Mouse (Mus musculus): ENCODE data around the gene Suds3.

Gene Suds3

DNA sequence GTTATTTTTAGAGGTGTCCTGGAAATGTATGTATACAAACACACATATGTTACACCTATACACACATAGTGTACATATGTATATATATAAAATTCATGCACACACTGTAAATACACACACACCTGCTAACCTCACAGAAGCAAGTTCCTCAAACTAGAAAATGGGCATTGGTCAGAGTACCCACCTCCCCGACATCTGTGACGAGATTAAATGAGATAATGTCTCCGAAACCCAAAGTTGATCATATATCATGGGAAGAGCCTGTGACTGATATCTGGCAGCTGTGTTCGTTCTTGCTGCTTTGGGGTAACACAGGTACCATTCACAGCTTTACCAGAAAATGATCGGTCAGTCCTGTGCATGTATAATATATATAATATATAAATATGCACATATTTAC is 20.7 kb upstream of the Suds3 start:
- in situ Hi-C loops (cut with MboI; ENCODE audit: low sequenced_read_pairs), result no loop called here

DNA sequence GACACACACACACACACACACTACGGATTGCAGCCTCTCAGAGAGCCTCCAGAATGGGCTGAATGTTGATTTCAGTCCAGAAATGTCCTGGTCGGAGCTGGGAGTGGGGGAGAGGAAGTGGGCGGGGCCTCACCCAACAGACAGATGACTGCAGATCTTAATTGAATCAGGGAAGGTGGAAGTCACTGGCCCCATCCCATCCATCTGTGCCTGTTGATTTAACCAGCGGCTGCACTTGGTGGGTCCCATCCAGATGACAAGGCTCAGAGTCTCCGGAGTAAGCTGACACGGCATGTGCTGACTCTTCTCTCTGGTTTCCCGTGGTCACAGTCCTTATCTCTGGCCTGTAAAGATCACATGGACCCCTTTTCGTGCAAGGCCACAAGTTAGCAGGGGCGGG is 20.0 kb upstream of the Suds3 start:
- in situ Hi-C loops (cut with MboI; ENCODE audit: low sequenced_read_pairs), result no loop called here

DNA sequence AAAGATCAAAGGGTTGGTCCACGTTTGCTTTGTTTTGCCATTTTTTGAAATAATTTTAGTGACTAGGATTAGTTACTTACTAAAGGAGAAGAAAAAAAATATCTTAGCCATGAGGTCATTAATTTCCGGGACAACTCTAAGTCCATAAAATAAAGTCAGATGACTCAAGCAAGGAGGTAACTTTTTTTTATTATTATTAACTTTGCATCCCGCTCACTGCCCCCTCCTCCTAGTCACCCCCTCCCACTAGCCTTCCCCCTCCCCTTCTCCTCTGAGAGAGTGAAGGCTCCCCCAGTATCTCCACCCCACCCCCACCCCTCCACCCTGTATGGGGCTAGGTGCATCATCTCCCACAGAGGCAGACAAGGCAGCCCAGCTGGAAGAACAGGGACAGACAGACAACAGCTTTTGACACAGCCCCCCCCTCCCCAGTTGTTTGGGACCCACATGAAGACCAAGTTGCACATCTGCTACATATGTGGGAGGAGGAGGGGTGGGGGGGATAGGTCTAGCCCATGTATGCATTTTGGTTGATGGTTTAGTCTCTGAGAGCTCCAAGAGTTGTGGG is 19.1 kb upstream of the Suds3 start:
- in situ Hi-C loops (cut with MboI; ENCODE audit: low sequenced_read_pairs), result no loop called here

DNA sequence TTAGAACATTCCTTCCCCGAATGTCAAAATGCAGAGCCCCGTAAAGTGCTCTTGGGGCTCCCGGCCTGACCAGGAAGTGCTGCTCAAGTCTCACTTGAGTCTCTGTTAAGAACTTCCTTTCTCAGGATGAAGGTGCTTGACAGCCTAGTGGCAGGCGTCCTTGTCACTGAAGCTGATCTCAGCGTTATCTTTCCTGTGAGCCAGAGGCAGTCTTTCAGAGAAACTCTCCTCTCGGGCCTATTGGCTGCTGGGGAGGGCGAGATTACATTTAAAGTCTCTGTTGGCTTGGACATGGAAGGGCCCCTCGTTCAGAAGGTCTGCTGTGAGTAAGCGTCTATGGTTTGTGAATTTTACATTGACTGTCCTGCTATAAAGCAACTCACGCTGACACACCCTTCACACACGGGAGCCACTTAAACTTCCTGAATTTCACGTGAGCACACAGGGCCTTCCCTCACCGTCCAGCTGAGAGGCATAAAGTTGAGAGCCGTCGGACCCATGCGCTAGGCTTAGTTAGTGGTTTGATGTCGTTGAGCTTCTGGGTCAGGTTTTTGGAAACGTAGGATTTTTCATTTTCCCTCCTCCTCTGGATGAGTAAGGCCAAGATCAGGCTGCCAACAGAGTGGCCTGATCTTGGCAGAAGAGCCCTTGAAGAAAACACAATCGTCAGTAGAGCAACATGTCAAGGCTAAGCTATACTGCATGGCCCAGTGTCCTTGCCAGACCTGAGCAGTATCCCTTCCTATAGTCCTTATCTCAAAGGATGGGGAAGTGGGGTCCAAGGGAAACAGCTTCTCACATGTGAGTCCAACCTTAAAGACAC is 18.4 kb upstream of the Suds3 start:
- in situ Hi-C loops (cut with MboI; ENCODE audit: low sequenced_read_pairs), result no loop called here

DNA sequence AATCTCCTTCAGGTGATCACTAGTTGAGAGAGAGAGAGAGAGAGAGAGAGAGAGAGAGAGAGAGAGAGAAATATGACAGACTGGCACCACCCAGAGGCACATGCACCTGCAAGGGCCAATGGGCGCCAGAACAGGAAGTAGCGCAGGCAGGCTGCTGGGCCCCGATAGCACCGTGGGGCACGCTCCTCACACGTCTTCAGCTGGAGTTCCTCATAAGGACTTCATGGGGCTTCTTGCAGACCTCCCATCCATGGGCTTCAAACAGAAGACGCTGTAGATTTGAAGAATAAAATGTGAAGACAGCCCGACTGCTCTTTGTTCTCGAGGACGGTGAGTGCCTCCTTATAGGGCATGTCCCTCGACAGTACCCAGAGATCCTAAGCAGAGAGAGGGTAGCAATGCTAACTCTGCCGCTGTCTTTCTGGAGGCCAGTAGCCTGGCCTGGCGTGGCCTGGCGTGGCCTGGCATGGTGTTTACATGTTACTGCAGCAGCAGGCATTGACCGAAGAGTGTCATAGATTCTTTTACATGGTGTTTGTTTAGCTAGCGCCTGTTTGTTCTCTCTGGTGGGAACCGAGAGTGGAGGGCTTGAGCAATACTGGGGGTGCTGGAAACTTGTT is 17.6 kb upstream of the Suds3 start:
- in situ Hi-C loops (cut with MboI; ENCODE audit: low sequenced_read_pairs), result no loop called here

DNA sequence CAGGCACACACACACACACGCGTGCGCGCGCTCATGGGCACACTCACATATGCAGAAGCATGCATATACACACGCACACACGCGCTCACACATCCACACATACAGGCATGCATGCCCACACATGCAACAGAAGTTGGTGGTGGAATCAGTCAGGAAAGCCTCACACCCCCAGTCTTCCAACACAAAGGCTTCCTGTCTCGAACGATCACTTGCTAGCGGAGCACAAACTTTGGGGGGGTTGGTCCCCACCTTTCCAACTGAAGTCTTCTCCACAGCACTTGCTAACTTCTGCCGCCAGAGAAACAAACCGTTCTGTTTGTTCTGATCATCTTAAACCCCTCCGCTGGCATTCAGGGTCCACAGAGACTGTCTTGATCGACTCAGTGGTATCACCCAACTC is 14.8 kb upstream of the Suds3 start:
- in situ Hi-C loops (cut with MboI; ENCODE audit: low sequenced_read_pairs), result no loop called here

DNA sequence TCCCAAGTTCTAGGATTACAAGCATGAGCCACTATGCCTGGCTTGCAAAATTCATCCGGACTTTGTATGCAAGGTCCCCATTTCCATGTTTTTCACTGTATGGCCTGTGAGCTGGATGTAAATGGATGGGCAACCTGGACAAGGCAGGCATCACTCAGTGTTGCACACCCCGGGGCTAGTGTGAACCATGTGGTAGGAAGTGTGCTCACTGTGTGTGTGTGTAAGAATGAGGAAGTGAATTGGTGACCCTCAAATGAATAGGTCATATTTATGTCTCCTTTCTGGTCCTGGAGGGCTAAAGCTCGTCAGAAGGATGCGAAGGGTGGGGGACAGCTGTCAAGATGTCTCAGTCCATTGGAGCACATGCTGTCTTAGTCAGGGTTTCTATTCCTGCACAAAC is 11.1 kb upstream of the Suds3 start:
- in situ Hi-C loops (cut with MboI; ENCODE audit: low sequenced_read_pairs), result no loop called here

DNA sequence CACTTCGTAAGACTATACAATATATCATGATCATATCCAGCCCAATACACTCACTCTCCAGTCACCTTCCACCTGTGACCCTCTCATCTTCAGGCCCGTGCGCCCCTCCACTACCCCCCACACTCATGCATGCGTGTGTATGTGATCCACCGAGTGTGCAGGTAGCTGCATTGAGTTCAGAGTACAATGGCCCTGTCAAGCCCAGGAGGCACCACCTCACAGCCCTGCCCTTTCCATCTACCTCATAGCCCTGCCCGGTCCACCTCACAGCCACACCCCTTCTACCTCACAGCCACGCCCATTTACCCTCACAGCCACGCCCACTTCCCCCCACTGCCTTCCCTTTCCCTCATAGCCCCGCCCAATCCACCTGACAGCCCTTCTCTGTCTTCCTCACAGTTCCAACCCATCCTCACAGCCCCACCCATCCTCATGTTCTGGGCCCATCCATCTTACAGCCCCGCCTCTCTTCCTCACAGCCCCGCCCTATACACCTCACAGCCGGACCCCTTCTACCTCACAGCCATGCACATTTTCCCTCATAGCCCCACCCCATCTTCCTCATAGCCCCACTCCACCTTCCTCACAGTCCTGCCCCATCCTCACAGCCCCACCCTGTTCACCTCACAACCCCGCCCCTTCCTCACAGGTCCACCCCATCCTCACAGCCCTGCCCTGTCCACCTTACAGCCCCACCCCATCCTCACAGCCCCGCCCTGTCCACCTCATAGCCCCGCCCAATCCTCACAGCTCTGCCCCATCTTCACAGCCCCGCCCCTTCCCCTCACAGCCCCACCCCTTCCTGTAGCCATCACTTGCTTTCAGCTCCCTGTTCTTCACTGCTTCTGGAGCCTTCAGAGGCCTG is 9.8 kb upstream of the Suds3 start:
- in situ Hi-C loops (cut with MboI; ENCODE audit: low sequenced_read_pairs), result no loop called here

DNA sequence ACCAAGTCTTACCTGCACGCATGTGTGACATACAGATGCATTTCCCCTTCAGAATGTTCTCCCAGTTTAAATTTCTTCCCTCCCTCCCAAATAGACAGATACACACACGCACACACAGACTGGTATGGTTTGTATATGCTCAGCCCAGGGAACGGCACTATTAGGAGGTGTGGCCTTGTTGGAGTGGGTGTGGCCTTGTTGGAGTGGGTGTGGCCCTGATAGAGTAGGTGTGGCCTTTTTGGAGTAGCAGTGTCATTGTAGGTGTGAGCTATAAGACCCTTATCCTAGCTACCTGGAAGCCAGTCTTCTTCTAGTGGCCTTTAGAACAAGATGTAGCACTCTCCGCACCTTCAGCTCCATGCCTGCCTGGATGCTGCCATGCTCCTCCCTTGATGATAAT is 7.9 kb upstream of the Suds3 start:
- in situ Hi-C loops (cut with MboI; ENCODE audit: low sequenced_read_pairs), result no loop called here

DNA sequence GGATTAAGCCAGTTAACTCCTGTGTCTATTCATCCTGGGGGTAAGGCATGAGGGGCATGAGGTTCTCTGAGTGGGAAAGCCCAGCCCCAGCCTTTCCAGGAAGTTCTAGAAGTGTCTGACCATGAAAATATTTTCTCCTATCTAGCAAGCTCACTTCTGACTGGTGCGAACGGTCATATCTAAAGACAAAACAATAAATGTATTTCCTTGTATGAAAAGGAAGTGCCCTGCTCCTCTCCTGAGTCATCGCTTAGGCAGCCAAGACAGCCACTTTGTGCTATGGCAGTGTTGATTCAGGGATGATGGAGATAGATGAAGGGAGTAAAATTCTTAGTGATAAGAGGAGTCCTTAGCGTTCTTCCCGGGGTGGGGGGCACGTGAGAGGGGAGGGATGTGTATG is 7.2 kb upstream of the Suds3 start:
- in situ Hi-C loops (cut with MboI; ENCODE audit: low sequenced_read_pairs), result no loop called here

DNA sequence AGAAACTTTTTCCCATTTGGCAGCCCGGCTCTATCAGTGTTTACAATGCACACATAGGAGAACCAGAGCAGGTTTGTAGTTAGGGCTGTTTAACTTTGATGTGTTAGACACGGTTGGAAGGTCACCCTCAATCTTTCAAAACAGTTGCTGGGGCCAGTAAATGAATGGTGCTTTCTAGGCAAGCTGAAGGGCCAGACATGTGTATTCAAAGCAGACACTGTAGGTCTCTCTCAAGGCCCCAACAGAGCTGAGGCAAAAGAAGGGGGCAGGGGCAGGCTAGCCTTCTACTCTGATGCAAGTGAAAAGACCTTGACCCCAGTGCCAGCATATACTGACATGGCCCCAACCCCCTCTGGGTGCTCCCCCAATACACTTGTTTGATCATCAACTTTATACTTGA is 5.7 kb upstream of the Suds3 start:
- in situ Hi-C loops (cut with MboI; ENCODE audit: low sequenced_read_pairs), result no loop called here

DNA sequence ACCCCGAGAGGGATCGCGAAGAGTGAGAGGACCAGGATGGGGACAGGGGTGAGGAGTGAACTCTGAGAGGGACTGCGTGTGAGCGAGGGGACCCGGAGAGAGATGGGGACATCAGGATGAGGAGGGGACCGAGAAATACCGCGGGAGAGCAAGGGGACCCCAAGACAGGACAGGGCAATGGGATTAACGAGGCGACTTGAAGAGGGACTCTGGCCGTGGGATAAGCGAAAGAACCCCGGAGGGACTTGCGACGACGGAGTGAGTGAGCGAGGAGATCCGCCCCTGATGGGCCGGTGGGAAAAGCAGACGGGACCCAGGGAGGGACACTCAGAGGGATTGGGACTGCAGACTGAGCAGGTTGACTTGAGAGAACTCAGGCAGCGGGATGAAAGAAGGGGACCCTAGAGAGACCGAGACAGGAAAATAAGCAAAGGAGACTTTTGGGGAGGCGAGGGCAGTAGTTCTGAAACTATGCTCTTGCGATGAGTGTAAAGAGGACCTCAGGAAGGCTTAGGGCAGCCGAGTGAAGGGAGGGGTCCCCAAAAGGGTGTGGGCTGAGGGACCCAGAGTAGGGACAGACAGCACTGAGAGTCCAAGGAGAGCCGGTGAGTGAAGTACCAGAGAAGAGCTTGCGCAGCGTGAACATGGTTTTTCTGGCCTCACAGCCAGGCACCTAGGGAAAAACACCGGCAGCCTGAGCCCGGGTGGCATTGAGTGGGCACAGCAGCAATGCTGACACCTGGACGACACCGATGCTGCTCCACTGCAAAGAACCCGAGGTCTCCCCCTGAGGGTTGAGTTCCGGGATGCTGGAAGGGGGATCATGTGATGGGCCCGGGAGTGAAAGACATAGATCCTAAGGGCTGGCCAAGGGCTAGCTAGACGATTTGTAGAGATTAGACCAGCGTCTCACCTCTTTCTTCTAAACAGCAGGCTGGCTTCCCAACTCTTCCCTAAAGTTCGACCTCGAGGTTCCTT is 4.9 kb upstream of the Suds3 start:
- in situ Hi-C loops (cut with MboI; ENCODE audit: low sequenced_read_pairs), result no loop called here

DNA sequence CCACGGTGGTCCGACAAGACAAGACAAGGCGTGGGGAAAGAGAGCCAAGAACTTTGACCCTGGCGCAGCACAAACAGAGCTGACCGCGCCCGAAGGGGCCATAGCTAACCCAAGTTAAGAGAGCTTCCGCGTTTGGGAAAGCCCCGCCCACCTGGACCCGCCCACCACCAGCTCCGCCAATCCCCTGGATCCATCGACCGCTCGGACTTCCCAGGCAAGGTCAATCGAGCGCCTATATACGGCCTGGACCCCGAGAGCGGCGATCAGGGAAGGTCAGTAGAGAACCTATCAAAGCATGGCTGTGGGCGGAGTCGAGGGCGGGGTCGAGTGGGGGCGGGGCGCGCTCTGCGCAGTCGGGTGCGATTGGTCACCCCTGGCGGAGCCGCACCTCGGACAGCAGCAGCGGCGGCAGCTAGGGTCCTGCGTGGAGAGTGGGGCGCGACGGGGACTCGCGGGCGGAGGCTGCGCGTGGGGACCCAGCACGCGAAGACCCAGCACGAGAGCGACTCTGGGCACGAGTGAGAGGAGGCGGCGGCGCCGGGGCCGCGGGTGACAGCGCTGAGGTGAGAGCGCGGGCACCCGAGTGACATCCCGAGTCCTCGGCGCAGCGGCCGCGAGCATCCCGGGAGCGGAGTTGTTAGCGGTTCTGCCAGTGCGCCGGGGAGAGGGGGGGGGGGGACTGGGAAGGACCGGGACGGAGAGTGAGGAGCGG is 4.0 kb upstream of the Suds3 start, which contains the start of gene Taok3:
Gene Taok3, plus strand, starts transcription at position 353 of the 712 bp plus-strand sequence.
- in situ Hi-C loops (cut with MboI; ENCODE audit: low sequenced_read_pairs), result no loop called here

DNA sequence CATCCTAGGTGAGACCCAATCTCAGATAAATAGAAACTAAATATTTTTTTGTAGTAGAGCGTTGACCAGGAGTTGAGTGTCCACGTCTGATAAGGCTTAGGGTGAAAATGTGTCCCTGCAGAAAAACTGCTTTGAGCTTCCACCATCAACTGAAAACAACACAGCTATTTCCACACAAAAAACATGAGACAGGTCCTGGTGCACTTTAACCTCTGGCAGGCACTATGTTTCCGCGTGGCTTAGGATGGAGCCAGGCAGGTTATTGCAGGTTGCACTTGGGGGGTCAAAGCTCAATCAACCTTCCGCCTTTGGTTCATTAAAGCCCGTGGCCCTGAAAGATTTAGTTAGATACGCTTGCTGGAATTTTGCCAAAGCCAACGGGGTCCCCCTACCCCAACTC is 2.9 kb upstream of the Suds3 start:
- in situ Hi-C loops (cut with MboI; ENCODE audit: low sequenced_read_pairs), result no loop called here

DNA sequence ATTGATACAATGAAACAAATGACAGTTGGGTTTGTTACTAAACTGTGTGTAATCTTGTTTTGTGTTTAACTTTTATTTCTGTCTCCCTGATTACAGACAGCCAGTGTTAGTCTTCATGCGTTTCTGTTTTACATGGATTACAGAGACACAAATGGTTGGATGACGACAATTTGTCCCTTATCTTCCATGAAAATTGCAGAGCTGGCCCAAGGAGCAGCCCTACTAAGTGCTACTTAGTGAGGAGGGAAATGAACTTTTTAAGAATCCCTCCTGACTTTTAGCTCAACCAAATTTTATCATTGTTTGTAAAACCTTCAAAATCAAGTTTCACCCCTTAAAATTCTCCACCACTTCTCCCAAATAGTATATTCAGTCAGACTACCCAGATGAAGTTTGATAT is 2.3 kb upstream of the Suds3 start:
- in situ Hi-C loops (cut with MboI; ENCODE audit: low sequenced_read_pairs), result no loop called here

DNA sequence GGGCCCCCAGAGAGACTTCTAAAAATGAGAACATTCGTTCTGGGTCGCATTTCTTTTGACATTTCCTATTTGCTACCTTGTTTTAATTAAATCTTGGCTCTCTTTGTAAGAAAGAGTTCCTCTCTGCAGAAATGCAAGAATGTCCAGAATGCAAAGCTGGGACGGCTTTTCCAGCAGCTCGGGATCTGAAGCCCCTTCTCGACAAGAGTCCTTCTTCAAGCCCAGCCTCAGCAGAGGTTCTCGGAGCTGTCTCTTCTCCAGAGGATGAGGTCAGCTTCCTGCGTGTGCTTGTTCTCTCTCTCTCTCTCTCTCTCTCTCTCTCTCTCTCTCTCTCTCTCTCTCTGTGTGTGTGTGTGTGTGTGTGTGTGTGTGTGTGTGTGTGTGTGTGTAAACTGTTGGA is 1.8 kb upstream of the Suds3 start:
- in situ Hi-C loops (cut with MboI; ENCODE audit: low sequenced_read_pairs), result no loop called here

DNA sequence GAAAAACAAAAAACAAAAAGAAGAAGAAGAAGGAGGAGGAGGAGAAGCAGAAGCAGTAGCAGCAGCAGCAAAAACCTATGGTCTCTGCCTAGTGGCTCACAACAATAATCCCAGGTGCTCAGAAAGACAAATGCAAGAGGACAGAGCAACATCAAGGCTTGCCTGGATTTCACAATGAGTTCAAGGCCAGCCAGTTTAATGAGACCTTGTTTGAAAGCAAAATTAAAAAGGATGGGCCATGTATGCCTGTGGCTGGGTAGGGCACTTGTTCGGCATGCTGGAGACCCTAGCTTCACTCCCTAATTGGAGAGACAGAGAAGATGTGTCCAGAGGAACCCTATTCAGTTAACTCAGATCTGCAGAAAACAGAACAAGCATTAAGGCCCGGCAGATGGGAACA is 1.3 kb upstream of the Suds3 start:
- in situ Hi-C loops (cut with MboI; ENCODE audit: low sequenced_read_pairs), result no loop called here

DNA sequence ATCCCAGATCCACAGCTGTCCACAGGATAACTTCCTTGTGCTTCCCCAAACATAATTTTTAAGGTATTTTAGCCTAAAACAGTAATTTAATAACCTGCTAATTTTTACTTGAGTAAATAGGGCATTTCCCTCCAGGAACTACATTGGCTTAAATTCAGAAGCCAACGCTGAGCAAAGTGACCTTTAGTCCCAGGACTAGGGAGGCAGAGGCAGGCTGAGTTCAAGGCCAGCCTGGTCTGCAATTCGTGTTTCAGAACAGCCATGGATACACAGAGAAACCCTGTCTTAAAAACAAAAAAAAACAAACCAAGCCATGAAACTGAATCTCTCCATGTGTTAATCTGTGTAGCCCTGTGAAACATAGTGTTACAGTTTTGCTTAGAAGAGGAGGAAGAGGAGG is 747 bp upstream of the Suds3 start:
- in situ Hi-C loops (cut with MboI; ENCODE audit: low sequenced_read_pairs), result no loop called here

DNA sequence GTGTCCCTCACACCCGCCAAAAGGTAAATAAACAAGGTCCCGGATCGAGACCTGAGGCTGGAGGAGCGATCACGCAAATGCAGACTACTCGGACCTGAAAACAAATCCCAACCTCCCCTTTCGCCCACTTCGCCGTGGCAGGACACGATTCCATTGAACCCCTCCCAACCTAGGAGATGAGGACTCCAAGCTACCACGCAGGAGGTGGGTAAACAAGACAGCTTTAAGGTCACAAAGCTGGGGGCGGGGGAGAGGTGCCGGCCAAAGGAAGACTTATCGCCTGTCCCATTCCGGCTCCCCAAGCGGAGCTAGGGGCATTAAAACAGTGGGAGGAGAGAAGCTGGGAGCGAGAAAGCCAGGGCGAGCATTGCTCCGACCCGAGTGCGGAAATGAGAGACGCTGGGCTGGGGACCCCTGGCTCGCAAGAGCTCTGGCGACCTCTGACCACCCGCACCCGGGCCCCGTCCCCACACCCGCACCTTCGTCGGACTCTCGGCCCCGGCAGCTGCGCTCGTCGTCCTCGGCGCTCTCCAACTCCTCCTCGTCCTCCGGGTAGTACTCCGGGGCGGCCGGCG is 633 bp downstream of the Suds3 start:
- in situ Hi-C loops (cut with MboI; ENCODE audit: low sequenced_read_pairs), result no loop called here

Data from CH12F3 (cell line).